Mouse (Mus musculus): Measurements from ENCODE around the gene Mrpl54.

The Mrpl54 gene

DNA sequence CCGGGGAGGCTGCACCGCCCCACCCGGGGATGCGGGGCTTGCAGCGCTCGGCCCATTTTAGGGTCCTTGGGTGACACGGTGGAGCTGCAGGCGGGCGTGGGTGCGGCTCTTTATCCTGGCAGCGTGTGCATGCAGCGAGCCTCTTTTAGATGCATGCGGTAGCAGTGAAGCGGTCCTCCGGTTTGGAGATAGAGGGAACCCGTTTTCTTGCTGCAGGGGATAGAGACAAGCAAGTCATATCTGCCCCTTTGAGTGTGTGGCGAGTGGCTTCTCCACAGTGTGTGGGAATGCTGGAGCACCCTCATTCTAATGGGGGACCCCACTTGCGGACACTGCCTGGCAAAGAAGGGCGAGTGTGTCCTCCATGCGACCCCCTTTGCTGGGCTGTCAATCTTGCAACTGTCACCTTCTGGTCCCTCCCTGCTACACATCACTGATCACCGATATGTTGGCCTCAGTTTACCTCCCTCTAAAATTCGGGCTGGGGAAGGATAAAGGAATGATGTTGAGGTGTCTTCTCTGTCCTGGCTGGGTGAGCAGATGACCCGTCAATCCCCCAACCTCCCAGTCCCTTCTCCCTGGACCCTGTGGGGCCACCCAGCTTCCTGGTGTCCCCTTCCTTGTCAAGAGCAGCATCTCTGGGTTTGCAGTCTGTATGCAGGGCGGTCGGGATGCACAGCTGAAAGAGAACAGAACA lies 26.7 kb upstream of the Mrpl54 start:
- DNase-seq: no peak

DNA sequence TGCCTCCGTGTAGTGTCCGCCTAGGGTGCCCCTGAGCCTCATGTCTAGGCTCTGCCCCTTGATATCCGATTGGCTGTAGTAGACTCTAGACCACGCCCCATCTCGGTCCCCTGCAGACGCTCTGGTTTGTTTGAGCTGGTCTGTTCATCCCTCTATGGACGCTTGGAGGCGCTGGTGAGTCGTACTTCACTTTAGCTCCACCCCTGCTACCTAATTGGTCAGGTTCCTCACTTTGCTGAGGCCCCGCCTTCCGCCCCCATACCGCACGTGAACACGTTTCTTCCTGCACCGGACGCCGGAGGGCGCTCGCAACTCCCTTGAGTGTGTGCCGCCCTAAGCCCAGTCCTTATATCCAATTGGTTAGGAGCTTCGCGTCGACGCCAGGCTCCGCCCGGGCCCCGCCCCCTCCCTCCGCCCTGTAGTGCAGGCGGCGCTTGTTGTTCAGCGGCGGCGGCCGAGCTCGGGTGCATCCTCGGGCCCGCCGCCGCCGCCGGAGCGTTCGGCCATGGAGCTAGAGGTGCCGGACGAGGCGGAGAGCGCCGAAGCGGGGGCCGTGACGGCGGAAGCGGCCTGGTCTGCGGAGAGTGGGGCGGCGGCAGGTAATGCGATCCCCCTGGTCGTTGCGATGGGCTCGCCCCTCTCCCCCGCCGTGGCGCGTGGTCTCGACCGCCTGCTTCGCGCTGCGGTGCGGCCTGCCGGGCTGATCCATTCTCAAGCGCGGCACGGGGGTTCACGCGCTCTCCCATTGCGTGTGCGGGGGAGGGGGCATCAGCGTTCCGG lies 26.0 kb upstream of the Mrpl54 start, which contains the start of gene Pip5k1c:
Gene Pip5k1c (plus strand): TSS at position 410 of the 780 bp plus-strand sequence.
- DNase-seq: peak; percentile 100

DNA sequence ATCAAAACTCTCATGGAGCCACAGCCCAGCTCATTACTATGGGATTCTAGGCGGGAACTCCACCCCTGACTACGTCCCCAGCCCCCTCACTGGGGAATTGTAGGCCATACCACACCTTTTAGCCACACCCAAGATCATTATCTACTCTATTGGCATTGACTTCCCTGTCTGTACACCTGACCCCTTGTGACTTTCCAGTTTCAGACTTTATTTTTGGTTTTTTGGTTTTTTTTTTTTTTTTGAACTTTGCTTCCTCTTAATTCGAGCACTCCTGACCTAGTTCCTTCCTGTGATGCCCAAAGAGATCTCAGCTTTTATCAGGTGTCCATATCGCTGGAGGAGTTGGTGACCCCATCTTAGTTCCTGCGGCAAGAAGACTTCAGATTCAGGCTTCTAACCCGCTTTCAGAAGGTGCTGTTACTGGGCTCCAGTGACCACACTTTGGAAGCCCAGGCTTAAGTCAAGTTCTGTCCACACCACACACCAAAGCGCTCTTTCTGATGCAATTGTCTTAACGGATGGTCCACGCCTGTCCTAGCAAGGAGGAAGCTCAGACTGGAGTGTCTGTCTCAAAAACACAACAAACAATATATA lies 24.9 kb upstream of the Mrpl54 start, which contains the start of gene Tjp3:
Gene Tjp3 (minus strand): TSS at position 71 of the 594 bp plus-strand sequence.
- no peak for DNase-seq

DNA sequence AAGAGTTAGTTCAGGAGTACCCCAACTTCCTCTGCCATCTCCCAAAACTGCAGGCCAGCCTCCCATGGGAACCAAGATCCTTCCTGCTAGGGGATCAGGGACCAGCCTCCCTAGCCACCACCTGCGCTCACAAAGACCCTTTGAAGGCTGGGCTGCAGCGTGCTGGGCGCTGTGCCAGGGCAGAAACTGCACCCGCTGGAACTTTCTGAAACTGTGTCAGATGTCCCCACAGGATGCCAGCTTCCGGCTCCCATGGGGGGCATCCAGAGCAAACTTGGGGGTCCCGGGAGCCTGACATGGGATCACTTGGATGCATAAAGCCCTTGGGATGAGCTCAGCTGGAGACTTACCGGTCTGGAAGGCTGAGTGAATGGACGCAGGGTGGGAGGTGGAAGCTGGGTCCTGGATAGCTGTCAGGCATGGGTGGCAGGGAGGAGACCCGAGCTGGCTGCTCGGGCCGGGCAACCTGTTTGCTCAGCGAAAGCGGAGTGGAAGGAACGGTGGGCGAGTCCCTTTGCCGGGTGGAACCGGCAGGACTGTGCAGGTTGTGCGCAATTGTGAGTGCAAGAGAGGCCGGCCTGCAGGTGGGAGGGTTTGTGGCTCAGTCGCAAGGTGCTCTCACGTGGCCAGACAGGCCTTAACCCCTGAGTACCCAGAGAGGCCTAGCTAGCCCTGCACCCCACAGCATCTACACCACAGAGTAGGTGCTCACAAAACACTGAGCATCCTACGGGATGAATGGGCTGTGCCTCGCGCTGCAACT lies 24.1 kb upstream of the Mrpl54 start:
- DNase-seq: peak; percentile 55

DNA sequence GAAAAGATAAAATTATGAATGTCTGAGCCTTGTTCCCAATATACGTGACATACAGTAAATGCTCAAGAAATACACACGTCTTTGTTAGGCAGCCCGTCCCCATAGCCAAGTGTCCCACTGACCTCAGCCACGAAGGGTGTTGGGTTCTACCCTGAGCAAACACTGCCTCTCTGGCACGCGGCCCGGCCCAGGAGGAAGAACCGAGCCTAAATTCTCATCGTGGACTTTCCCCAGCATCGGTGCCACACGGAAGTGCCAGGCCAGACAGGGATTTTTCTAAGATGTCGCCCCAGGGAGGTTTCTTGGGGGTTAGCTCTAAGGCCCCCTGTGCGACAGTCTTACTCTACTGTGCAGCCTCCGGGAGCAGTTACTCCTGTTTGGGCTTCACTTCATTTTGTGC lies 23.1 kb upstream of the Mrpl54 start:
- no peak for DNase-seq

DNA sequence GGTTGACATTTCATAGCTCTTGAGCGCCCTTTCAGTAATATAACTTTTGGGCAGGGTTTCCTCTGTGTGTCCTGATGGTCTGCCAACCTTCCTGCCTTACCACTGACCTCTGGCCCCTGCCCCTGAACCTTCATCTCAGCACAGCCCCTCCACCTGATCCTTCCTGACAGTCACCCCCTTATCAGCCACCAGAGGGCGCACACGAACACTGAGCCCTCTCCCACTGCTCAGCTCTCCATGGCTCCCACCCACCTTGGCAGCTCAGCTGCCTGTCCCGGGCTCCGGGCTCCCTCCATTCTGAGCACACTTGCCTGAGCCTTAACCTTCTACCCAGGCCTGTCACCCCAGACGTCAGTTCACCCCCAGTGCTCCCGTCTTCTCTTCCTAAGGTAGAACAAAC lies 22.5 kb upstream of the Mrpl54 start:
- peak; percentile 77 for DNase-seq

DNA sequence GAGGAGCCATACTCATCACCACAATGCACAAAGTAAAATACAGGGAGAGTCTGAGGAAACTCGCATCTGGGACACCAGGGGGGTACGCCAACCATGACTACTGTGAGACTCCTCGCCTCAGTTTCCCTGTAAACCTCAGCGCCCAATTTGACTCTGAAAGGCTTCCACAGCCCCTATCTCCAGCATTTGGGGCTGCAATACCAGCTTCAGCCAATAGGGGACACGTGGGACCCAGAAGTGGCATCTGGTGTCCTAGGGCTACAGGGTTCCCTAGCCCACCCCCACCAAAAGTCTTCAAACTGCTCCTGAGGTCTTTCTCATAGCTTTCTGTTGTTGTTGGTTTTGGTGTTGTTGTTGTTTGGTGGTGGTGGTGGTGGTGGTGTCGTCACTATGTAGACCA lies 21.9 kb upstream of the Mrpl54 start:
- DNase-seq: no peak

DNA sequence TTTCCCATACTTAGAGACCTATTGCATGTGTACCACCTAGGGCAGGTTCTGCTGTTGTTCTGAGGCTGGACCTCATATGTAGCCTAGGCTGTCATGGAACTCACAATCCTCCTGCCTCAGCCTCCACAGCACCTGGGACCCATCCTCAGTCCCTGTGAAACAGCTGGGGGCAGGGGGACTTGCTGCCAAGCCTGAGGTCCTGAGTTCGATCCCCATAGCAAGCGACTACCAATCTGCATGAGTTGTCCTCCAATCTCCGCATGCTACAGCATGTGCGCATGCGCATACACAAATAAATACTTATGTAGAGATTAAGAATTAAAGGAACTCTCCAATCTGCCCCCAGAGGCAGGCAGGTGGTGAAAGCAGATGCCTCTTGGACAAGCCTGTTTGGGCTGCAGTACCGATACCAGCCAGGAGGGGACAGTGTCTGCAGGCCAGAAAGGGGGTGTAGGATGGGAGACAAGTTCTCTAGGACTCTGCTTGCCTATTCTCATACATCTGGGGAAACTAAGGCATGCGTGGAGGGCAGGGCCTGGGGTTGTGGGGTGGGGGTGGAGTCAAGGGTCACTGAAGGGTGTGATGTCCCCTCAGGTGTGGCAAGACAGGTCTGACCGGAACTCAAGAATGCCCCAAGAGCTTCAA lies 20.9 kb upstream of the Mrpl54 start:
- peak; percentile 48 for DNase-seq

DNA sequence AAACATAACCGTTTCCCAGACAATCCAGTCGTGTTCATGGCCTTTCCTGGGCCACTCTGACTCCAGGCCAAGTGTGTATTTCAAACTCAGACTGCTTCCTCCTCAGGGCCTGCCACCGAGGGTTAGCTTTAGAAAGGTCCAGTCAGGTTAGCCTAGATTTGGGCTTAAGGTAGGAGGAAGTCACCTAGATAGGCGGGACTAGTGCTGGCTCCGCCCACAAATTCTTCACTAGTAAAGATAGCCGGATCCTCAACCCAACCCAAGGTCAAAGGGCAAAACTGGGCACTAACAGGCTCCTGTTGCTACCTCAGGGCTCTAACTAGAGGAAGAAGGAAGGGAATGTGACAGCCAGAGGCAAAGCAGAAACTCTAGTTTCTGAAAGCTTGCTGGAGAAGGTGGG lies 19.9 kb upstream of the Mrpl54 start:
- peak; percentile 67 for DNase-seq

DNA sequence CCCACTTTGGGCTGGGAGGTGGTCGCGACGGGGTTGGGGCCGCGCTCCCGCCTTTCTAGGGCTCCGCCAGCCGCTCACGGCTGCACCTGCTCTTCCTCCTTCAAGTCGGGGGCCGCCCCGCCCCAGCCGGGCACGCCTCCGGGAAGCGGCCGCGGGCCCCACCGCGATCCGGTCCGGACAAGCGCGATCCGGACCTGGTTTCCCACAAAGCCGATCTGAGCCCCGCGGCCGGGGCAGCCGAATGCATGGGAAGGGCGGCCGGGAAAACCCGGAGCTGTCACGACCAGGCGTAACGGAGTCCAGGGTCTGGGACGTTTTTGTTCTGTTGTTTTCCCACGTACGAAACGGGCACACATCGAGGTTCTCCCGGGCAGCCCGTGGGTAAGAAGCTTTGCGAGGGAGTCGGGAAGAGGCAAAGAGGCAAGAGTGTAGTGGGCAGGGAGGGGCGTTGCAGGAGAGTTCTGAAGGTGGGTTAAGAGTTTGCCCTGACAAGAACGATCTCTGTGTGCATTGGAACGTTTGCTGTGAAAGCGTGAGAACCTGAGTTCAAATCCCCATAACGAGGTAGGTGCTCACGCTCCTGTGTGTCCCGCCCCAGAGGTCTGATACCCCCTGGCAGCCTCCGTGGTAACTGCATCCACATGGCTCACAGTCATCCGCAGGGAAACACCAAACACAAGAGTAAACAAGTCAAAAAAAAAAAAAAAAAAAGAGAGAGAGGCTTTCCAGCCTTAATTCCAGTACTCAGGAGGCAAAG lies 19.1 kb upstream of the Mrpl54 start:
- DNase-seq: peak; percentile 95

DNA sequence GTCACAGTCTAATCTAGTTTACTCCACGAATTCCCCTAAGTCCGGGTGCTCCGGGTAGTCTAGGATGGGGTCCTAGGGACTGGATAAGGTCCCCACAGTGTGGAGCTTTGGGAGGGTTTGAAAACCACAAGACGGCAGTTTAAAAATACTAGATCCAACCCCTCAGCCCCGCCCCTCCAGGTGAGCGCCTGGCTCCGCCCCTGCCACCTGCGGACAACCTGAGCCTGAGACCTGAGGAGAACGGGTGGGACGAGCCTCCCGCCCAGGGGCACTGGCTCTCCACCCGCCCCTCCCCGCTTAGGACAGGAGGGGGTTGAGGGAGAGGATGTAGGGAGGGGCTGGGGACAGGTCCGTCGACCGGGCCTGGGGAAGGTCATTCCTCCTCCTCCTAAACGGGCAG lies 18.0 kb upstream of the Mrpl54 start:
- DNase-seq: peak; percentile 80

DNA sequence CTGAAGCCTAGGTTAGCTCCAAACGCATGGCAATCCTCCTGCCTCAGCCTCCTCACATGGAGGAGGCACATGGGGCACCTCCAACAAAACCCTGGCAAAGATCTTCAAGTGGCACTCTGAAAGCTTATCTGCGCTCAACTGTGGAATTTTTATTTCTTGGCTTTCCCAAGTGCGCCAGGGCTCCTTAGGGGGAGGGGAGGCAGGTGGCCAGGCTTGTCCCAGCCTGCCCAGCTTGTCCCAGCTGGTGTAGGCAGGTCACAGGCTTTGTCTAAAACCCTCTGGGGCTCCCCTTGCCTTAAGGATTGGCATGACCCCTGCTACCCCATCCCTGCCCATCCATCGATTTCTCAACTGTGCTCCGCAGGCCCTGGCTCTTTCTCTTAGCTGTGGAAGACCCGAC lies 17.5 kb upstream of the Mrpl54 start:
- no peak for DNase-seq

DNA sequence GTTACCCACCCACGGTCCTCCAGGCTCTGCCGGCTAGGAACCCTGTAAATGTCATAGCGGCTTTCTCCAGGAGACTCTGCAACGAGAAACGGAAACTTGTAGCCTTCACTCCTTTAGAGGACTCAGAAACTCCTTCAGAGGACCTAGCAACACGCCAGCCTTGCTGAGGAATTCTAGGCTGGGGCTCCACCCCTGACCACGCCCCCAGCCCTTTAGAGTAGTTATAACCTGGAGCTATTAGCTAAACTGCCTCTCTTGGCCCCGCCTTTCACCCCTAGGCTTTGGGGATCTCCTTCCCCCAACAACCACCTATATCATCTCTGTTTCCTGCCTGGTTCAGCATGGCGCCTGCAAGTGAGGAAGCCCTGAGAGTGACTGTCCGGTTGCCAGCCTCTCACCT lies 12.8 kb upstream of the Mrpl54 start:
- DNase-seq: no peak

DNA sequence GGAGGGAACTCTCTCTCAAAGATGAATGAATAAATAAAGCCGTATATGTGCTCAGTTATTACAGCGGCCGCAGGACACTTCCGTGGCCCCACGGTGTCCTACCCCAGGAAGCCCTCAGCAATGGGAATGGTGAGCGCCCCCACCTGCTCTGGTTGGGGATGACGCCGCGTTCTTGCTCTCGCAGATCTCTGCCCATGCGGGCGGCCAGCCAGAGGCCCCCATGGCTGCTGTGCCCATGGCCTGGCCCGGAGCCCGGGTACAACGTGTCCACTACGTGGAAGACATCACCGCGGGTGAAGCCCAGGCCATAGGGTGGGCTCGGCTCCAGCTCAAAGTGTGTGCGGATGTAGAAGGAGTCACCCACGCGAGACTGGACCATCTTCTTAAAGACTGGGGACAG lies 10.9 kb upstream of the Mrpl54 start:
- no peak for DNase-seq

DNA sequence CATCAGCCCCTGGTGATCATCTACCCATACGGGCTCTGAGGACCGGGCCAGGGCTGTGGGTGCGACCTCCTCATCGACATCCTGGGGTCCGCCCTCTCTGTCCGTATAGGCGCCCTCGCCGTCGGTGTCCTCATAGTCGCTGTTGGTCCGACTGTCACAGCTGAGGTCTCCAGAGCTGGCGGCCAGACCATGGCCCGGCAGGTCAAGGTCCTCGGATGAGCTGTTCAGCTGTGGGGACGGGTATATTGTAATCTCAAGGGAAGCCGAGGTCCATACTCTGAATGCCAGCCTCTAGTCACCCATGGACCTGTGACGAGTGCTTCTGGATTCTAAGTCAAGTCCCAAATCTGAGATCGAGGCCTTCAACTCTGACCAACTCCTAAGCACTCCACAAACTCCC lies 7.1 kb upstream of the Mrpl54 start:
- DNase-seq: no peak

DNA sequence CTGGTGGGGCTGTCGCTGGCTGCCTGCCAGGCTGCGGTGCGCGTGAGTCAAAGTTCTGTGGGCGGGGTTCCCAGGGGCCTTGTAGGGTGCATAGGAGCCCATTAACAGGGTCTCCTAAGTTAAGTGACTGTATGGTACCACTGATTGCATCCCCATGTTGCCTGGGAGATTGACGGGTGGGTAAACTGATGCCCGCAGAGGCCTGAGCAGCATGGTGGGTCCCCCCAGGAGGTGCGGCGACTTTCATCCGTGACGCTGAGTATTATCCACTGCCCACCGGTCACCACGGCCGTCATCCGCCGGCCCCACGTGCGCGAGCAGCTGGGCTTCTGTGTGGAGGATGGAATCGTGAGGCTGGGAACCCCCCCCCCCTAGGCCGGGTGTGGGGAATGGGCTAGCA lies 5.6 kb upstream of the Mrpl54 start:
- no peak for DNase-seq

DNA sequence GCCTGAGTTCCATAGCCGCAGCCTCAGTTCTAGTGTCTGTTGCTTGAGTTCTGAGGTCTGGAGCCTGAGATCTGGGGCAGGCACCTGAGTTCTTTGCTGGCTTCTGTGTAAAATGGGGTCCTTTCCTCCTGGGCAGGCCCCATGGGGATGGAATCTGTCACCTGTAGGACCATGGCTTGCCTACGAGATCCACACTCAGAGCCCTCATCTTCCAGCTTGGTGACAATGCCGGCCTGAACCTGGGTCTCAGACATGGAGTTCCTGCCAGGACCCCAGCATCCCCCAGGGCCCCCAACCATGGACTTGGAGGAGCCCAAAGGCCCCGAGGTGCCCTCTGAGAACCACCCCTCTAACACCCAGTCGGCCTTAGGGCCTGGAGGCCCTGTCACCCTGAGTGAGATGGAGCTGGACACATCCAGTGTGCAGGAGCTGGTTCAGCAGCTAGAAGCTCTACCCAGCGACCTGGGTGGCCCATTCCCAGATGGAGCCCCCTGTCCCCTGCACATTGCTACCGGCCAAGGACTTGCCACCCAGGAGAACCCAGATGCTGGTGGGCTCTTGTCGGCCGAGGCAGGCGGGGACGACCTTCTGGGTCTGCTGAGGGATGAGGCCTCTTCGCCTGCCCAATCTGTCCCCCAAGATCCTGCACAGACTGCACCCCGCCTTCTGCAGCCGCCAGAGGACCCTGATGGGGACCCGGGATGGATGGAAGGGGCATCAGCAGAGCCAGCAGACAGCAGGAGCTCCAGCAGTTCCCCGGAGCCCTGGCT lies 2.1 kb upstream of the Mrpl54 start:
- no peak for DNase-seq

DNA sequence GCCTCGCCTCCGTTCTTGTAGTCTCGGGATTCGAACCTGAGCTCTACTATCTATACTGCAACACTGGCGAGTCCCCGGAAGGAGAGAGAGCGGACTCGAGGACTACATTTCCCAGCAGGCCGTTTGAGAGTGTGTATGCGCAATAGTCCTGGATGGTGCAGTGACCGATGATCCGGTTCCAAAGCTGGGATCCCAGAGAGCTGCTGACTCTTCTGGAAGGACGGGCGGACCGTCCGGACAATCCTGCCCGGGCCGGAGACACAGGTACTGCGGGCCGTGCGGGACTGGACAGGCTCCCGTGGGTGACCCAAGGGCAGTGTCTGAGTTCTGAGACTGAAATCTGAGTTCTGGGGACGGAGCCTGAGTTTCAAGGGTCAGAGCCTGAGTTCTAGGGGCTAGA lies 1.3 kb upstream of the Mrpl54 start:
- peak; percentile 93 for DNase-seq

DNA sequence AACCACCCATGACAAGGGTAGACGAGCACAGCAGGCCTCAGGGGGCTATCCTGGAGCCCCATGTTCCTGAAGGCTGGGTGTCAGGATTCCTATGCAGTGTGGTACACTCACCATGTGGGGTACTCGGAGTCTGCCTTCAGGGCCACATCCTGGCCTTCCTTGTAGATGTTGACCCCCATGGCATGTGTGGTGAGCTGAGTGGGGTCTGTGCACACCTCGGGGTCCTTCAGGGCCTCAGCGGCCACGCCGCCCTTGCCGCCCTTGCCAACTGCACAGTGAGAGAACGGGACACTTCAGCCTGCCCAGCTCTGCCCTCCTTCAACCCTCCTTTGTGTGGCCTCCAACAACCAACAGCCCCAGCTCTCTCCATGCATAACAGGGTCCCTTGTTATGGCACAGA lies 1.2 kb downstream of the Mrpl54 start:
- DNase-seq: no peak

DNA sequence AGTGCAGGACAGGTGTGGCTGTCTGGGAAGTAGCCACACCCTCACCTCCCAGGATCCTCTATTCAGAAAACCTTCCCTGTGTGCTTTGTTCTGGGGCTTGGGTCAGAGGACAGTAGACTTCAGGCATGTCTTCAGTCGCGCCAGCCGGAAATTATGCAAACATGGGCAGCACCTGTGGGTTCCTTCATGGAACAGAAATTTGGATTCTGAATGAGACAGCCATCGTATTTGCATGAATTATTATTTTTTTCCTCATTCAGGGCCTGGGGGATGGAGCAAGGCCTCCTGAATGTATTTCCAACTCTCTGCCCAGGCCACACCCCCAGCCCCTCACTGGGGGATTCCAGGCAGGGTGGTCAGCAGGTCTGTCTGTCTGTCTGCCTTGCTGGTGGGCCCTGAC lies 5.7 kb downstream of the Mrpl54 start:
- no peak for DNase-seq

DNA sequence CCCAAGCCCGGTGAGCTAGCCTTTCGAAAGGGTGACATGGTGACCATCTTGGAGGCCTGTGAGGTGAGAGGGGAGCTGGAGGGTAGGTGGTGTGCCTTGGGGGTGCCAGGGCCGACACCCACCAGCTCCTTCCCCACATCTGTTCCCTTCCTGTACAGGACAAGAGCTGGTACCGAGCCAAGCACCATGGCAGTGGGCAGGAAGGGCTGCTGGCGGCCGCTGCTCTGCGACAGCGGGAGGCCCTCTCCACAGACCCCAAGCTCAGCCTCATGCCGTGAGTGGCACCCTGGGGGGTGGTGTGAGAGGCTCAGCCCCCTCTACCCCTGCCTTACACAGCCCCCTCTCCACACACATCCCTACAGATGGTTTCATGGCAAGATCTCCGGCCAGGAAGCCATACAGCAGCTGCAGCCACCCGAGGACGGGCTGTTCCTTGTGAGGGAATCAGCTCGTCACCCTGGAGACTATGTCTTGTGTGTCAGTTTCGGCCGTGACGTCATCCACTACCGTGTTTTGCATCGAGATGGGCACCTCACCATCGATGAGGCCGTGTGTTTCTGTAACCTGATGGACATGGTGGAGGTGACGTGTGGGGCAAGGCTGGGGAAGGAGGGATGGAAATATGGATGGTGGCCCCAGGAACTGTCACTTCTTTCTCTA lies 7.4 kb downstream of the Mrpl54 start:
- no peak for DNase-seq
